Mouse (Mus musculus) heart, embryonic 10.5 days (tissue): ENCODE data around the gene Pik3r2. TPM values are rescaled to one million over a fixed set of nuclear protein-coding genes. Genes with fewer than 3 reads are reported as not detected.

Experiments
- DNase-seq: peaks from one replicate; pipeline ENCODE4 v3.0.0-alpha.2; 2017; ENCODE audit warnings: low spot score
- H3K27ac ChIP-seq: fragments of 300-500 bp; sonication (generic); 2 replicates; pipeline ENCODE4 v1.5.1; 2016; ENCODE audit warnings: mild to moderate bottlenecking
- H3K27me3 ChIP-seq: fragments of 300-500 bp; sonication (generic); 2 replicates; pipeline ENCODE4 v1.6.1; 2016; ENCODE audit warnings: mild to moderate bottlenecking; ENCODE audit not compliant: poor library complexity, insufficient read depth, severe bottlenecking
- H3K36me3 ChIP-seq: fragments of 300-500 bp; sonication (generic); 2 replicates; pipeline ENCODE4 v1.6.1; 2016; ENCODE audit warnings: mild to moderate bottlenecking, moderate library complexity
- H3K4me1 ChIP-seq: fragments of 300-500 bp; sonication (generic); 2 replicates; pipeline ENCODE4 v1.6.1; 2016; ENCODE audit warnings: mild to moderate bottlenecking
- H3K4me3 ChIP-seq: fragments of 300-500 bp; sonication (generic); 2 replicates; pipeline ENCODE4 v1.5.1; 2016; ENCODE audit warnings: mild to moderate bottlenecking, moderate library complexity
- H3K9me3 ChIP-seq: fragments of 300-500 bp; sonication (generic); 2 replicates; pipeline ENCODE4 v1.6.1; 2016; ENCODE audit warnings: mild to moderate bottlenecking, moderate library complexity
- WGBS: fragments of 180-500 bp; shearing (Covaris S2); methylation state at CpG from one replicate; pipeline ENCODE4 v1.1.7; 2016; 5-methylcytosine and 5-hydroxymethylcytosine counted together
- polyA plus RNA-seq: library from polyadenylated mRNA; unstranded; fragments of >200 nt; fragmentation: Nextera tagmentation; extraction: Ambion mirVana; gene quantifications from 2 replicates; pipeline ENCODE4 v1.2.1, GENCODE M21; 2016

Gene Pik3r2
- polyA plus RNA-seq, 1 experiment from 2014 or later: 43.5 TPM

DNA sequence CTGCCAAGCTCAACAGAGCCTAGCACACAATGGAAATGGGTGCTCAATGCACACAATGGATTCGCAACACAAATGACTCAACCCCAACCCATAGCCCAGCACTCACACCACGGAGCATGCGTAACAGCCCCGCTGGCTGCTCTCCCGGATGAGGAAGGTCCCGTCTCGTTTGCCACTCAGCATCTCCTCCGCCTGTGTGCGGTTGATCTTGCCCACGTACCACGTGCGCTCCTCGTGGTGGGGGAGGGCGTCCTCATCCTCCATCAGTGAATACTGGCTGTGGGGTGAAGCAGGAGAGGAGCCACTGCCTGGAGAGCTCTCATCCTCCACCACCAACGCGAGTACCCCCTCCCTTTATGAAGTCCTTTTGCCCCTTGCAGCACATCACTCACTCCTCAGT lies 7.6 kb downstream of the Pik3r2 start:
- Histone ChIP-seq H3K27me3 (peaks cover 34% of the 10 kb centered on the region; the same call in 1 of the 2 replicates), H3K4me1 (peaks cover 33% of the 10 kb centered on the region), H3K27ac (no peak overlapping the region), H3K4me3 (no peak overlapping the region), H3K36me3 (peaks cover 61% of the 10 kb centered on the region), H3K9me3 (no peaks in the 10 kb centered on the region)
- WGBS: 85% methylated on average over 16 of the region's 16 CpGs
- no peak for DNase-seq

DNA sequence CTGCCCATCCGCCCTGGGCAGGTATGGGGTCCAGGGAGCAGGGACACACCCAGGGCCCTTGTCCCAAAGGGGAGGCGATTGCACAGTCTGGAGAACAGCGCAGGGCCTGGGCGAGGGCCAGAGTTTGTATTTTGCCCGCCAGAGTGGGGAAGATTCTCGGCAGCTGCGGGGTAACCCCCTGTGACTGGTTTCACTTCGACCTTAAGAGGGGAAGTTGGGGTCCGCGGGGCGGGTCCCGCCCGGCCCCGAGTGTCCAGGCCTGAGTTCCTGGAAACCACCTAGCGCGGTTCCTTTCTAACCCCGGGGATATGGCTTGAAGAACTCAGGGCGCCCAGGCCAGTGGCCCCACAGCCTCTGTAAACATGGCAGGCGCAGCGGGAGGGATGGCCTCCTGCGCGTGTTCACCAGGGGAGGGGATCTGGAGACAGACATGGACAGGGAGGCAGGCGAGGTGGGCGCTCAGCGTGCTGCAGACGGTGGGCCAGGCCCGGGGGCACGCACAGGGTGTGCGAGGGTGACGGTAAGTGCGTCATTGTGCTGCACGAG lies 8.2 kb downstream of the Pik3r2 start:
- H3K4me1 ChIP-seq: peaks cover 34% of the 10 kb centered on the region
- WGBS: 91% methylated on average over 32 of the region's 32 CpGs
- no peak overlapping the region for H3K4me3 ChIP-seq
- no peaks in the 10 kb centered on the region for H3K9me3 ChIP-seq
- H3K27ac ChIP-seq: no peak overlapping the region
- no peak for DNase-seq
- peaks cover 59% of the 10 kb centered on the region for H3K36me3 ChIP-seq
- H3K27me3 ChIP-seq: peaks cover 34% of the 10 kb centered on the region; the same call in 1 of the 2 replicates

DNA sequence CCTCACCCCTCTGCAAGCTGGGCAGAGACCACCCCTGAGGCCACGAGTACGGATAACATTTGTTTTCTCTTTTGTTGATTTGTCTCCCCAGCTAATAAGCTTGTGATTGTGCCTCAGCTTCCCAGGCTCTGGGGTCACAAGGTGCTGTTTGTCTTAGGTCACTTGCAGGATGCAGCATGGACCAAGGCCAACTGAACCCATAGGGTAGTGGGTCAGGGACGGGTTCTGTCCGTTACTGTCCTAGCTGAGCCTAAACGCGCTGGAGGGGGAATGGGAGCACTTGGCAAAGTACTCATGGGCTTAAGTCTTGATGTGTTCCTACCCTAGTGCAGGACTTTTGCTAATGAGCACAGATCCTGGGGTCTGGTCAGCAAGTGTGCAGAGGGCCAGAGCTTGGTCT lies 9.0 kb downstream of the Pik3r2 start:
- Histone ChIP-seq H3K4me1 (peaks cover 34% of the 10 kb centered on the region), H3K27ac (no peak overlapping the region), H3K9me3 (no peaks in the 10 kb centered on the region), H3K4me3 (no peak overlapping the region), H3K27me3 (peaks cover 34% of the 10 kb centered on the region; the same call in 1 of the 2 replicates), H3K36me3 (peaks cover 52% of the 10 kb centered on the region)
- WGBS: 81% methylated on average over 6 of the region's 6 CpGs
- no peak for DNase-seq

DNA sequence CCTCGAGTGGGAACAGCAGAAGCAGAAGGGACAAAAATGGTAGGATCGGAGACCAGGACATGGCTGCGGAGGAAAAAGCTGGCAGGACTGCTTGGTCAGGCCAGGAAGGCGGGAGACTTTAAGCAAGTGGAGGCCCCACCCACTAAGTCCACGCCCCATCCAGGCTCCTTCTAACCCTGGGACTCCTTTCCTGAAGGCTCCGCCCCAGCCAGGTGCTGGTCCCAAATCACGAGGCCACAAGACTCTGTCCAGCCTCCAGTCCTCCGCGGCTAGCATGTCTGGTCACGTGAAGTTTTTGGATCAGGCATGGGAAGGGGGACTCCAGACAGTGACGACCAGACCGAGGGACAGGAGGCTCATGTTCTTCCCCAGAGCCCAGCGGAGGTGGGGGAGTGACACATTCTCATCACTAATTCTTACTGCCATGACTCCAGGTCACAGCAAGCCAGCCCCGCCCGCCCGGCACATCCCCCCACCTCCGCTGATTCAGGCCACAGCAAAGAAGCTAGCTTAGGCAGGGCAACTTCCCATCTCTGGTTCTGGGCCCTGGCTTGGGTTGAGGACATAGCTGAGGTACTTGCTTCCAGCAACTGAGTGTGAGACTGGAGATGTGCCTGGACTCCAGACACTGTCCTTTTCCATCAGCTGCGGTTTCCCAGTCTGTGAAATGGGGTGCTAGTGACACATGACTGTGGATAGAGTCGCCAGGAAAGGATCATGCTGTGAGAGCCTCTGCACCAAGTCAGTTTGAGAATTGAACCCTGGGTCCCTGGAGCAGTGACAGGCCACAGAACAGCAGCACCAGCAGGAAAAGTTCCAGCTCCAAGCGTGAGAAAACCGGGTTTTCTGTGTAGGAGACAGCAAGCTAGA lies 9.7 kb downstream of the Pik3r2 start:
- H3K9me3 ChIP-seq: no peaks in the 10 kb centered on the region
- H3K36me3 ChIP-seq: peaks cover 45% of the 10 kb centered on the region
- H3K27me3 ChIP-seq: peaks cover 34% of the 10 kb centered on the region; the same call in 1 of the 2 replicates
- peaks cover 37% of the 10 kb centered on the region for H3K4me1 ChIP-seq
- peak overlapping the region; percentile 78 for H3K27ac ChIP-seq
- DNase-seq: peak; percentile 91
- H3K4me3 ChIP-seq: peak overlapping the region; percentile 60
- 9% methylated on average over 21 of the region's 21 CpGs for WGBS

DNA sequence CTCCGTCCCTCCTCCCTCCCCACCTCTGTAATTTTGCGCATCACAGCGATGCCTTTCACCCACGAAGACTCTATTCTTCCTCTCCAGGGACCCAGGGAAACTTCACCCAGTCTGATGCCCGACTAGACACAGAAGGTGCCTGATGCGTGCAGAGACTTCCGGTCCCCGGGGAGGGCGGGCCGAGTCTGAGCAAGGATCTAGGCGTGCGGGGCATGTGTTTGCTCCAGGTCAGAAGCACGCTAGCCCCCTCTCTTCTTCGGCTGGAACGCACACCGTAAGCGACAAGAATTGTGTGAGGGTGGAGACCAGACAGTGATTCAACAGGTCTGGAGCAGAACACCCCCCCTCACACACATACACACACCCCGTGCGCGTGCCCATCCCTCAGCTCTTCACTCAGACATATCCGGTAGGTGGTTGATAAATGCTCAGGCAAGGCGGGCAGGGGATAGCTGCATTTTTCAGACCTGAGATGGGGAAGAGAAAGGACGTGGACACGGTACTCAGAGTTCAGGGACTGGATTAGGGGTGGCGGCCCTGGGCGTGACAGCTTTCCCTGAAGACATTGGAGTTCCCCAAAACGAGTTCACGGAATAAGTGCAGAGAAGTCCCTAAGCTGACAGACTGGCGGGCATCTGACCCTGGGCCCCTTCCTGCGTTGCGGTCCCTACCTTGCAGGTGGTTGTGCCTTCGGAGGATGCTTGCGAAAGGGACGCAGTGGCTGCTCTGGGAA lies 10.5 kb downstream of the Pik3r2 start:
- Histone ChIP-seq H3K4me1 (peaks cover 45% of the 10 kb centered on the region), H3K27ac (peak overlapping the region; percentile 78), H3K4me3 (peak overlapping the region; percentile 60), H3K27me3 (peaks cover 30% of the 10 kb centered on the region; the same call in 1 of the 2 replicates), H3K36me3 (peaks cover 37% of the 10 kb centered on the region), H3K9me3 (no peaks in the 10 kb centered on the region)
- DNase-seq: no peak
- WGBS: 2% methylated on average over 34 of the region's 34 CpGs

DNA sequence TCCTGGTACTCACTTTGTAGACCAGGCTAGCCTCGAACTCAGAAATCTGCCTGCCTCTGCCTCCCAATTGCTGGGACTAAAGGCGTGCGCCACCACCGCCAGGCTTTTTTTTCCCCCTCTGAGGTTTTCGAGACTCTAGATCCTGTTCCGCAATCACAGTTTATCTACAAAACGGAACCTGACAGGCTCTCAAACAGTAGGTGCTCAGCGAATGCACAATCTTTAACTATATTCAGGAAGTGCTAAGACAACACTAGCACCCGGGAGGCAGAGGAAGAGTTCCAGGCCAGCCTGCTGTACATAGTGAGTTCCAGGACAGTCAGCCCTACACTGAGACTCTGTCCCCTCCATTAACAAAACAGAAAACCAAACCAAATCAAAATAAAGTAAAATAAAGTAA lies 11.2 kb downstream of the Pik3r2 start:
- DNase-seq: no peak
- H3K27me3 ChIP-seq: peaks cover 24% of the 10 kb centered on the region; the same call in 1 of the 2 replicates
- H3K4me1 ChIP-seq: peaks cover 50% of the 10 kb centered on the region
- 64% methylated on average over 9 of the region's 9 CpGs for WGBS
- H3K4me3 ChIP-seq: peak overlapping the region; percentile 60
- peaks cover 31% of the 10 kb centered on the region for H3K36me3 ChIP-seq
- 0 out of 2 replicates have a peak overlapping the region, but pooled peaks have one; percentile 78 for H3K27ac ChIP-seq
- no peaks in the 10 kb centered on the region for H3K9me3 ChIP-seq

DNA sequence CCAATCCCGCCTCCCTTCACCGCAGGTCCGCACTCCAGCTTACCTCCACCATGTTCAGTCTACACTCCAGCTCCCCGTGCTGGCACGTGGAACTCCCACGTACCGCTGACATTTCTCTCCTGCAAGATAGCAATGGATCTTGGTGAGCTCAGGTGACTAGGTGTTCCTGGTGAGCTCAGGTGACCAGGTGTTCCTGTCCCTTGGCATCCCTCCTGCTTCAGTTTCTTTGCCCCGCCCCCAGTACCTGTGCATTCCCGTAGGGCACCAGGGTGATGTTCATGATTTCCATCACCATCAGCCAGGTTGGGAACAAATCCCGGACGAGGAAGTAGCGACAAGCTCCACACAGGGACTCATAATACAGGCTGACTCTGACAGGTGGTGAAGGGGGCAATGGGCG lies 11.8 kb downstream of the Pik3r2 start:
- DNase-seq: no peak
- H3K4me1 ChIP-seq: peaks cover 56% of the 10 kb centered on the region
- no peaks in the 10 kb centered on the region for H3K9me3 ChIP-seq
- peaks cover 23% of the 10 kb centered on the region; the same call in 1 of the 2 replicates for H3K27me3 ChIP-seq
- no peak overlapping the region for H3K4me3 ChIP-seq
- 89% methylated on average over 13 of the region's 13 CpGs for WGBS
- H3K27ac ChIP-seq: no peak overlapping the region
- H3K36me3 ChIP-seq: peaks cover 25% of the 10 kb centered on the region

DNA sequence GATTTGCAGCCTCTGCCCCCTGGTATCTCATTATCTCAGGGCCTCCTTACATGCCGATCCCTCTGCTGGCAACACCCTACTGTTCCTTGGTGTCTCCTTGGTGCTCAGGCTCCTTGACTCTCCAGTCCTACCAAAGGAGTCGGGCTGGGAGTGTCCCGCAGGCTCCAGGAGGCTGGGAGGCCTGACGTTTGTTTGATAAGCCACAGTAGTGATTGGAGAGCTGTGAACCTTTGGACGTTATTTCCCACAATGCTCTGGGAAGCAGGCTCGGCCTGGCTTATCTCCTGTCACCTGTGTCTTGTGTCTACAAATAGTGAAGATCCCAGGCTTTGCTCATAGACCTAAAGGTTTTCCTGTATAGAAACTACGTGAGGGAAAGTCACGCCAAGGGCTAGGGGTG lies 12.5 kb downstream of the Pik3r2 start:
- Histone ChIP-seq H3K4me1 (peaks cover 57% of the 10 kb centered on the region), H3K4me3 (no peak overlapping the region), H3K9me3 (no peaks in the 10 kb centered on the region), H3K27ac (peak overlapping the region; percentile 37; the same call in 1 of the 2 replicates), H3K27me3 (peaks cover 23% of the 10 kb centered on the region; the same call in 1 of the 2 replicates), H3K36me3 (peaks cover 21% of the 10 kb centered on the region)
- peak; percentile 90 for DNase-seq
- 50% methylated on average over 8 of the region's 8 CpGs for WGBS

DNA sequence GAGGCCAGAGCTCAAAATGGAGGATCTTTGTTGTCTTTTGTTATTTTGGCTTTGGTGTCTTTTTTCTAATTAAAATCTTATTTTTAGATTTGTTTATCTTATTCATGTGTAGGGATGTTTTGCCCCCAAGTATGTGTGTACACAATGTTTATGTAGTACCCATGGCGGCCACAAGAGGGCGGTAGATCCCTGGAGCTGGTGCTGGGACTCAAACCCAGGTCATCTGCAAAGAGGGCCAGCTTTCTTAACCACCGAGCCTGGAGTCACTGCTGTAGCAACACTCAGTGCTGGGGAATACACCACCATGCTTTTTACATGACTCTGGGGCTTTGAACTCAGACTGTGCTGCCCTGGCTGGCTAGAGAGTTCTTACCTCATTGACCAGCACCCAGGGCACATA lies 13.2 kb downstream of the Pik3r2 start:
- Histone ChIP-seq H3K27ac (no peak overlapping the region), H3K36me3 (peaks cover 20% of the 10 kb centered on the region), H3K4me3 (no peak overlapping the region), H3K4me1 (peaks cover 63% of the 10 kb centered on the region), H3K27me3 (peaks cover 19% of the 10 kb centered on the region; the same call in 1 of the 2 replicates), H3K9me3 (no peaks in the 10 kb centered on the region)
- DNase-seq: no peak
- WGBS: 5% methylated on average over 3 of the region's 3 CpGs

DNA sequence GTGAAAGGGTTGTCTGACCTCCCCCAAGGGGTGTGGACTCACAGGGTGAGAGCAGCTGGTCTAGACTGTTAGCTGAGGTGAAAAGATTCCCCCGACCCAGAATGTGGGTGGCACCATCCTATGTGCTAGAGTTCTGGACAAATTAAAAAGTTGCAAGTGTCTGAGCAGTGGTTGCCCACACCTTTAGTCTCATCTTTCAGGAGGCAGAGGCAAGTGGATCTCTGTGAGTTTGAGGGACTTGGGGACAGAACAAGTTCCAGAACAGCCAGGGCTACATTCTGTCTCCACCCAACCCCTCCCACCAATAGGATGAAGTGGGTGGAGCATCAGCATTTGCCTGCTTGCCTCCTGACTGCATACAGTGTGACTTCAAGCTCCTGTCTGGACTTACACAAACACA lies 14.4 kb downstream of the Pik3r2 start:
- no peak overlapping the region for H3K4me3 ChIP-seq
- H3K36me3 ChIP-seq: peaks cover 22% of the 10 kb centered on the region
- peaks cover 8% of the 10 kb centered on the region; the same call in 1 of the 2 replicates for H3K27me3 ChIP-seq
- no peak for DNase-seq
- WGBS: 81% methylated on average over 1 of the region's 1 CpGs
- H3K9me3 ChIP-seq: no peaks in the 10 kb centered on the region
- peaks cover 65% of the 10 kb centered on the region for H3K4me1 ChIP-seq
- peak overlapping the region; percentile 90; the same call in 1 of the 2 replicates for H3K27ac ChIP-seq

DNA sequence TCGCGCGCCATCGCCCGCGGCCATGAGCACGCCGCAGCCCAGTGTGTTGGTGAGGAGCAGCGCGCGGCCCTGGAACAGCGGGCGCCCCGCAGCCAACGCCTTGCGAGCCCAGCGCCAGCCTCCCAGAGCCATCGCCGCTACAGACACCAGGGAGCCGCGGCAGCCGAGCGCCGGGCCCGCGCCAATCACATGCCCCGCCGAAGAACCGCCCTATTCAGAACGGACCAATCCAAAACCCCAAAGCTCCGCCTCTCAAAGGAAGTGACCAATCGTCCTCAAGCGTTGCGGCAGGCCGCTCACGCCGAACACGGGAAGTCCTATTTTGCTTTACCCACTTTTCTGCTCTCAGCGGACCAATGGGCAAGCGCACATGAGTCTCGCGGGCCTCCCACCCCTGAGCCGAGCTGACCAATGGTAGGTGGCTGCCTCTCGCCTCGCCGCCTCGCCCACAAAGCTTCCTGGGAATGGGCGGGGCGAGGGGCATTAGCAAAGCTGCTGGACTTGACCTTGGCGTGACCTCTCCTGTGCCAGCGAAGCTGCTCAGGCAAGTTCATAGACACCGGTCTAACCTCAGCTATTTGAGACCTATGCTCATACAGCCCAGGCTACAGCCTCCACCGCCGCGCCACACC lies 15.6 kb downstream of the Pik3r2 start, which contains the start of gene Mpv17l2:
Mpv17l2 (minus strand) TSS at position 172 of the 632 bp plus-strand sequence.
- Histone ChIP-seq H3K36me3 (peaks cover 33% of the 10 kb centered on the region), H3K9me3 (no peaks in the 10 kb centered on the region), H3K4me1 (peaks cover 53% of the 10 kb centered on the region), H3K27me3 (0 out of 2 replicates have a peak, but pooled peaks cover under 1% of the 10 kb centered on the region), H3K4me3 (peak within 1 kb of the TSS; percentile 84), H3K27ac (peak within 1 kb of the TSS; percentile 90)
- DNase-seq: peak; percentile 100
- 2% methylated on average over 55 of the region's 55 CpGs for WGBS

DNA sequence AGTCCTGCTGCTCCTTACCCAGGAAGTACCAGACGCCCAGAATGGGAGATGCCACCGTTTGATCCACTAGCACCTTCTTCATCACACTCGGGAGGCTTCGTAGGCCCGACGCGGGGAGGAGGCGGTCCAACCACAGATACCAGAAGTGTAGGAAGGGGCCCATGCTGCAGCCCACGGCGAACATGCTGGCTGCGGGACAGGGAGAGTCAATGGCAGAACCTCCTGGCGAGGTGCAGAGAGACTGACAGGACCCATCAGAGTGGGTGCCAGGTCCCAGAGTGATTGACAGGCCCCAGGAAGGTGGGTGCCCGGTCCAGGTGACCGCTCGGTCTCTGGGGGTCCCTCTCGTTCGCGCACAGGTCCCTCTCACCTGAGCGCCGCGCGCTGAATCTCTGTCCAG lies 16.2 kb downstream of the Pik3r2 start:
- Histone ChIP-seq H3K27ac (peak overlapping the region; percentile 90), H3K4me1 (peaks cover 55% of the 10 kb centered on the region), H3K27me3 (0 out of 2 replicates have a peak, but pooled peaks cover 5% of the 10 kb centered on the region), H3K36me3 (peaks cover 33% of the 10 kb centered on the region), H3K4me3 (peak overlapping the region; percentile 84), H3K9me3 (no peaks in the 10 kb centered on the region)
- under 1% methylated on average over 22 of the region's 22 CpGs for WGBS
- no peak for DNase-seq
